In the genomic region with DNA sequence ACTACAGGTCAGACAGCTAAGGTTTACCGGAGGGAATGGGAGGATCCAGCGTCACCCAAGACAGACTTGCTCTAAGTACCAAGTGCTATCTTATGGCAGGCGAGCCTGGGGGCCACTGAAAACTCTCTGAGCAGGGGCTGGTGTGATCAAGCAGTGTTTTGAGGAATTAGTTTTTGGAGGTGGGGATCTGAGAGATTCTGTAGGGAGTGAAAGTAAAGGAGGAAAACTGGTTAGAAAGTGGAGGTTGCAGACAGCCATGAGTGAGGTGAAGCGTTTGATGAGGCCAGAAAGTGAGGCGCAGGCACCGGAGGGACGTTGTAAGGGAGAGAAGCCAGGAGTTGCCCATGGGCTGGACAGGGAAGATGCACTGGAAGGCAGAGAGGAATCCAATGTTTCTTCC, we compare ENCODE assay signal across 24 mouse cellular contexts.
"Had no signal": no experiment of that assay in that cellular context is flagged by ENCODE, and none has a peak within 500 bp of the region (broad histone marks: within the 10 kb centered on the region; RNA-seq: fewer than 3 reads in every experiment).

No protein-coding gene starts in this region.

- H3K9me3 ChIP-seq: heart, embryonic 12.5 days; hindbrain, embryonic 13.5 days; hindbrain, embryonic 15.5 days; kidney, embryonic 15.5 days; limb, embryonic 13.5 days; limb, embryonic 15.5 days; liver, embryonic 12.5 days had no signal

- H3K4me1 ChIP-seq: heart, embryonic 12.5 days; kidney, embryonic 15.5 days; liver, embryonic 12.5 days had no signal

- H3K27ac ChIP-seq: hindbrain, embryonic 13.5 days; hindbrain, embryonic 15.5 days; hindbrain, postnatal 0 days; kidney, embryonic 15.5 days; kidney, postnatal 0 days; limb, embryonic 13.5 days; limb, embryonic 15.5 days; liver, embryonic 12.5 days; liver, embryonic 14.5 days had no signal

- H3K4me2 ChIP-seq: heart, embryonic 12.5 days; hindbrain, embryonic 13.5 days; hindbrain, embryonic 15.5 days; kidney, embryonic 15.5 days; limb, embryonic 13.5 days; limb, embryonic 15.5 days; liver, embryonic 12.5 days had no signal

- H3K4me3 ChIP-seq: heart, embryonic 12.5 days; hindbrain, embryonic 13.5 days; hindbrain, embryonic 15.5 days; kidney, embryonic 15.5 days; limb, embryonic 13.5 days; limb, embryonic 15.5 days; liver, embryonic 12.5 days had no signal

- H3K36me3 ChIP-seq: heart, embryonic 12.5 days; hindbrain, embryonic 15.5 days; kidney, embryonic 15.5 days; limb, embryonic 13.5 days; limb, embryonic 15.5 days; liver, embryonic 12.5 days had no signal

- H3K9ac ChIP-seq: forebrain, postnatal 0 days; heart, embryonic 12.5 days; hindbrain, embryonic 13.5 days; hindbrain, embryonic 15.5 days; kidney, embryonic 15.5 days; limb, embryonic 13.5 days; limb, embryonic 15.5 days; liver, embryonic 12.5 days; liver, embryonic 14.5 days had no signal

- ATAC-seq: forebrain, postnatal 0 days; hindbrain, postnatal 0 days; intestine, embryonic 16.5 days; liver, embryonic 12.5 days had no signal

- DNase-seq: forebrain, postnatal 0 days; gastrocnemius, postnatal 14 days; gastrocnemius, postnatal 36 days; heart, adult 18-20 months; heart, postnatal 10 days; kidney, adult 11 months; kidney, adult 2 months; kidney, adult 9 months; kidney, postnatal 14 days; kidney, postnatal 36 days; layer of hippocampus, adult 9-11 months; layer of hippocampus, postnatal 36 days; left cerebral cortex, postnatal 4 days had no signal

- H3K27me3 ChIP-seq: heart, embryonic 12.5 days; hindbrain, embryonic 13.5 days; hindbrain, embryonic 15.5 days; kidney, embryonic 15.5 days; limb, embryonic 13.5 days; limb, embryonic 15.5 days; liver, embryonic 12.5 days had no signal
